Mouse (Mus musculus) G1E (cell line): ENCODE measurements around the gene Mcoln3.

Experiments used
- CTCF ChIP-seq: IDR thresholded peaks from 2 replicates; pipeline ENCODE4 v1.5.1; 2012; ENCODE audit warnings: low read depth, low read length, inconsistent platforms, mixed read lengths
- POLR2AphosphoS5 ChIP-seq: IDR thresholded peaks from 2 replicates; pipeline ENCODE4 v1.6.1; 2012; ENCODE audit warnings: low read depth, low read length, inconsistent platforms; ENCODE audit not compliant: insufficient replicate concordance
- TAL1 ChIP-seq: conservative IDR thresholded peaks from 2 replicates; pipeline ENCODE4 v1.6.1; 2012; ENCODE audit warnings: low read depth, low read length, inconsistent platforms, mixed read lengths

DNA sequence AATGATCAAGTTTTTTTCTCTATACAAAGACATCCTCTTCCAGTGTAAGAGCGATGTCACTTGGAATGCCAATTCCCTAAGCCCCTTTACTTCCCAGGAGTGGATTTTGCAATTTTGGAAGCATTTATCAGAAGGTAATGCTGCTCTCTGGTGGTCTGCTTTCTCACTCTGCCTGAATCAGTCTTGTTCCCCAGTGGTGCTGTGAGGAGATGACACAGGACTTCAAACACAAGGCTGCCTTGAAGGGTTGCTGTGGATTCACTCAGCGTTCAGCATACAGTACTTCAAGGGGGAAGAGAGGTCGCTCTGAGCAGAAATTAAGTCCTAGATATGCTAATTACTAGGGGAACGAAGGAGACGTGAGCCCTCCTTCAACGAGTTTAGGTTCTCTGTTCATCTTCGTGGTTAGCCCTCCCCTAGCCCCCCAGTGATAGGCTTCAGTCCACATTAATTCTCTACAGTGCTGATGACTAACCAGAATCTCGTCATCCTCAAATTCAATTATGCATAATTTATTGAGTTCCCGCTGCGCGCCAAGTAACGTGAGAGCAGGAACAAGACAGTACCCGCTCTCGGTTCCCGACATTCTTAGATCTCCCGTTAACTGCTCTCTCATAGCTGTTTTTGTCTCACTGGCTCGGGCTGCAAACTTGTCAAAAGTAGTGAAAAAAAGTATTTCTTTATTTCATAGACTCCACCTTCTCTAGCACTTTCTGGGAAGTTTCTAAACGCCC lies 10.0 kb upstream of the Mcoln3 start:
- TF ChIP-seq CTCF (no peak), POLR2AphosphoS5 (no peak), TAL1 (no peak)
